Mouse (Mus musculus): ENCODE results near the gene Plbd2. TPM values are rescaled to one million over a fixed set of nuclear protein-coding genes. Genes with fewer than 3 reads are reported as not detected.
A peak's percentile ranks its signal among the peaks of the same experiment; 100 is the strongest.
"Not testable (repeated sequence)": the region's sequence is repeated elsewhere in the genome, so short reads cannot be mapped to it uniquely, and the experiment has no call there.

Plbd2 gene
- polyA plus RNA-seq, 1 experiment from 2014 or later, result 49.6 TPM

GRCm38 (mm10) chr5:120502147-120502621 is 1.2 kb downstream of the Plbd2 start:
- ATAC-seq (ENCODE audit: insufficient read depth) (no peak), DNase-seq (no peak)
- WGBS, result 53% methylated on average over 9 of the region's 9 CpGs
- Histone ChIP-seq H3K4me3 (ENCODE audit: low read depth, low read length) (peak overlapping the region; percentile 93), H3K36me3 (ENCODE audit: insufficient read depth) (no peaks in the 10 kb centered on the region), H3K27ac (ENCODE audit: low read depth) (no peak overlapping the region), H3K27me3 (ENCODE audit: insufficient read depth, low read length) (no peaks in the 10 kb centered on the region), H3K9me3 (ENCODE audit: low read depth, low read length) (no peaks in the 10 kb centered on the region), H3K4me2 (peak overlapping the region; percentile 98), H3K9ac (peak overlapping the region; percentile 87; the same call in 1 of the 2 replicates), H3K4me1 (ENCODE audit: insufficient read depth) (peaks cover 10% of the 10 kb centered on the region; the same call in 1 of the 2 replicates)
- no peak for TF ChIP-seq CTCF (IDR thresholded peaks at IDR 0.05; ENCODE audit: low read depth)

- not testable (repeated sequence) for H3K27ac ChIP-seq (ENCODE audit: low read depth); H3K4me1 ChIP-seq (ENCODE audit: insufficient read depth); H3K36me3 ChIP-seq (ENCODE audit: insufficient read depth); H3K4me3 ChIP-seq (ENCODE audit: low read depth, low read length); H3K4me2 ChIP-seq; H3K9ac ChIP-seq; H3K27me3 ChIP-seq (ENCODE audit: insufficient read depth, low read length); DNase-seq; ATAC-seq (ENCODE audit: insufficient read depth); H3K9me3 ChIP-seq (ENCODE audit: low read depth, low read length)
- WGBS, result 77% methylated on average over 9 of the region's 9 CpGs
These were observed 2.8 kb downstream of the Plbd2 start for GRCm38 (mm10) chr5:120500609-120501008.

GRCm38 (mm10) chr5:120499202-120499601 is 4.2 kb downstream of the Plbd2 start:
- Histone ChIP-seq H3K36me3 (ENCODE audit: insufficient read depth) (0 out of 2 replicates have a peak, but pooled peaks cover under 1% of the 10 kb centered on the region), H3K4me3 (ENCODE audit: low read depth, low read length) (no peak overlapping the region), H3K4me1 (ENCODE audit: insufficient read depth) (peaks cover 7% of the 10 kb centered on the region; the same call in 1 of the 2 replicates), H3K4me2 (no peak overlapping the region), H3K9ac (no peak overlapping the region), H3K27ac (ENCODE audit: low read depth) (no peak overlapping the region), H3K9me3 (ENCODE audit: low read depth, low read length) (no peaks in the 10 kb centered on the region), H3K27me3 (ENCODE audit: insufficient read depth, low read length) (no peaks in the 10 kb centered on the region)
- no peak for DNase-seq
- no peak for ATAC-seq (ENCODE audit: insufficient read depth)
- WGBS, result 82% methylated on average over 4 of the region's 4 CpGs
- TF ChIP-seq CTCF (IDR thresholded peaks at IDR 0.05; ENCODE audit: low read depth), result no peak

- 78% methylated on average over 3 of the region's 3 CpGs for WGBS
- peaks cover 19% of the 10 kb centered on the region; the same call in 1 of the 2 replicates for H3K36me3 ChIP-seq (ENCODE audit: insufficient read depth)
These were observed 6.4 kb downstream of the Plbd2 start for GRCm38 (mm10) chr5:120497071-120497470.

DNA sequence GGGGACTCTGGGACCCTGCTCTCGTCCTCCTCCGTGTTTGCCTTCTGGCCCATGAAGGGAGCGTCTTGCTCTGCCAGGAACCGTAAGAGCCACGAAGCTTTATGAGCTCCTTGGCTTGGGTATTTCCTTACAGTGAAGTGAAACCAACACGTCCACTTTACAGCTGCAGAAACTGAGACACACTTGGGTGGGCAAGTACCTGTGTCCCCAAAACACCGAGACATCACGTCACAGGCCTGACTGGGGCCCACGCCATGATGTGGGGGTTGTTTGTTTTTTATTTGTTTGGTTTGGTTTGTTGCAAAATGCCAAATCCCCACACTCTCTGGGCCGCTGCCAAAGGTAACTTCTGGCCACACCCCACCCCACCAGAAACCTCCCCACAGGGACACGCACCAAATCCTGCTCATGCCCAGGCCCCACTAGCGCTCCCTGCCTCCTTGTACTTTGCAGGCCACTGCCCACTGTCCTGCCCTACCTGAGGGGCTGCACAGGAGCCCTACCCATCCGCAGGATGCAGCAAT is 7.7 kb downstream of the Plbd2 start:
- Histone ChIP-seq H3K4me1 (ENCODE audit: insufficient read depth) (no peaks in the 10 kb centered on the region), H3K27me3 (ENCODE audit: insufficient read depth, low read length) (no peaks in the 10 kb centered on the region), H3K9ac (no peak overlapping the region), H3K4me3 (ENCODE audit: low read depth, low read length) (no peak overlapping the region), H3K9me3 (ENCODE audit: low read depth, low read length) (no peaks in the 10 kb centered on the region), H3K27ac (ENCODE audit: low read depth) (no peak overlapping the region), H3K36me3 (ENCODE audit: insufficient read depth) (peaks cover 19% of the 10 kb centered on the region; the same call in 1 of the 2 replicates), H3K4me2 (no peak overlapping the region)
- DNase-seq, result no peak
- no peak for ATAC-seq (ENCODE audit: insufficient read depth)
- WGBS, result 87% methylated on average over 13 of the region's 13 CpGs
- no peak for TF ChIP-seq CTCF (IDR thresholded peaks at IDR 0.05; ENCODE audit: low read depth)

More at GRCm38 (mm10) chr5:120497071-120497470, 6.4 kb downstream of the Plbd2 start:
- Histone ChIP-seq H3K27ac (ENCODE audit: low read depth) (no peak overlapping the region), H3K27me3 (ENCODE audit: insufficient read depth, low read length) (no peaks in the 10 kb centered on the region), H3K4me1 (ENCODE audit: insufficient read depth) (0 out of 2 replicates have a peak, but pooled peaks cover 1% of the 10 kb centered on the region), H3K4me2 (no peak overlapping the region), H3K4me3 (ENCODE audit: low read depth, low read length) (no peak overlapping the region), H3K9me3 (ENCODE audit: low read depth, low read length) (no peaks in the 10 kb centered on the region), H3K9ac (no peak overlapping the region)
- ATAC-seq (ENCODE audit: insufficient read depth) (no peak), DNase-seq (no peak)
- TF ChIP-seq CTCF (IDR thresholded peaks at IDR 0.05; ENCODE audit: low read depth), result no peak

- Histone ChIP-seq H3K4me1 (ENCODE audit: insufficient read depth) (no peaks in the 10 kb centered on the region), H3K27me3 (ENCODE audit: insufficient read depth, low read length) (no peaks in the 10 kb centered on the region), H3K9ac (no peak overlapping the region), H3K27ac (ENCODE audit: low read depth) (no peak overlapping the region), H3K4me3 (ENCODE audit: low read depth, low read length) (no peak overlapping the region), H3K9me3 (ENCODE audit: low read depth, low read length) (no peaks in the 10 kb centered on the region), H3K4me2 (no peak overlapping the region), H3K36me3 (ENCODE audit: insufficient read depth) (peaks cover 19% of the 10 kb centered on the region; the same call in 1 of the 2 replicates)
- DNase-seq, result no peak
- ATAC-seq (ENCODE audit: insufficient read depth), result no peak
- no peak for TF ChIP-seq CTCF (IDR thresholded peaks at IDR 0.05; ENCODE audit: low read depth)
- WGBS, result 64% methylated on average over 10 of the region's 10 CpGs
These were observed 8.2 kb downstream of the Plbd2 start for GRCm38 (mm10) chr5:120495064-120495702.

- WGBS, result 85% methylated on average over 9 of the region's 9 CpGs
- Histone ChIP-seq H3K36me3 (ENCODE audit: insufficient read depth) (peaks cover 20% of the 10 kb centered on the region; the same call in 1 of the 2 replicates), H3K9me3 (ENCODE audit: low read depth, low read length) (no peaks in the 10 kb centered on the region), H3K4me1 (ENCODE audit: insufficient read depth) (no peaks in the 10 kb centered on the region), H3K4me2 (no peak overlapping the region), H3K4me3 (ENCODE audit: low read depth, low read length) (no peak overlapping the region), H3K27me3 (ENCODE audit: insufficient read depth, low read length) (no peaks in the 10 kb centered on the region), H3K9ac (no peak overlapping the region), H3K27ac (ENCODE audit: low read depth) (no peak overlapping the region)
- no peak for TF ChIP-seq CTCF (IDR thresholded peaks at IDR 0.05; ENCODE audit: low read depth)
- DNase-seq (no peak), ATAC-seq (ENCODE audit: insufficient read depth) (no peak)
These were observed 9.5 kb downstream of the Plbd2 start for GRCm38 (mm10) chr5:120493873-120494395.
